Mouse (Mus musculus): Measurements from ENCODE around the gene Timeless. TPM values are rescaled to one million over a fixed set of nuclear protein-coding genes. Genes with fewer than 3 reads are reported as not detected.
A peak's percentile ranks its signal among the peaks of the same experiment; 100 is the strongest.

Timeless gene
- polyA plus RNA-seq, 1 experiment from 2014 or later = 34.0 TPM

DNA sequence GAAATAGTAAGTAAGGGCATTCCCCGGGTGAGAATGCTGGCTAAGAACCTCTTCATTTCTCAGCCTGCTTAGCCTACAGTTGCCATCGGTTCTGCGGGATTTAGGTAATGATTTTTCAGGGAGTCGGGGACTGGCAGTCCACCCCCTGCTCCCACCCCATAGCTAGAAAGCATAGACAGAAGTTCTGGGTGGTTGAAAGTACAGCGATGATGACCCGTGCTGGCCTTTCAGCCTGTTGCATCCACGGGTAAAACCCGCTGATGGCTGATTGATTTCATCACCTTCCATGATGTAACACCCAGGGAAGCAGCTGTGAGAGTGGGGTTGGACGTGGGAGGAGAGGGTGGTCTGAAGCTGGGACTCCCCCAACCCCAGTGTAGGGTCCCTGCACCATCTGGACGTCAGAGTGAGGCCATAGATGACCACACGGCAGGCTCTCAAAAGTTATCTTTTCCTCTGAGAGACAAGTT, 66.9 kb downstream of the Timeless start, which contains the start of gene Il23a:
Il23a (minus strand) TSS at position 51 of the 470 bp plus-strand sequence.
- Histone ChIP-seq H3K9ac (peak within 1 kb of the TSS; percentile 68), H3K27me3 (replicated peaks) (no peaks in the 10 kb centered on the region), H3K27ac (replicated peaks) (peak within 1 kb of the TSS; percentile 86), H3K9me3 (no peaks in the 10 kb centered on the region), H3K4me1 (peaks cover 31% of the 10 kb centered on the region), H3K36me3 (no peaks in the 10 kb centered on the region), H3K4me3 (peak within 1 kb of the TSS; percentile 11; the same call in 1 of the 2 replicates), H3K4me2 (peak within 1 kb of the TSS; percentile 54)
- WGBS = 68% methylated on average over 11 of the region's 11 CpGs
- ATAC-seq (ENCODE audit: extremely low read depth, insufficient number of reproducible peaks, low FRiP score, low TSS enrichment) = no peak

DNA sequence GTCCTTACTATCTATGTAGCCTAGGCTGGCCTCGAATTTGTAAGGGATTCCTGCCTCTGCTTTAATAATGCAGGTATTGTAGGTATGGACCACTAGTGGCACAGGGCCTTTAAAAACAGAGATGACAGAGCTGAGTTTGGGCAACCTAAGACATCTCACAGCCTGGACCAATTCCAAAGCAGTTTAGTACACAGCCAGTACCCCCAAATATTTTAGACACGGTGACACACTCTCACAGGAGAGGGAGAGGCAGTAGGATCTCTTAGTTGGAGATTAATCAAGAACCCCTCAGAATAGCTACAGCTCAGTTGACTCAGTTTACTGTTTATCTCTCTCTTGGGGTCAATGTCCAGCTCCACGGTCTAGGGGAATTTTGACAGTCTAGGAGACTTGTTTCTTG, 70.5 kb downstream of the Timeless start:
- Histone ChIP-seq H3K27ac (replicated peaks) (peak overlapping the region; percentile 97), H3K4me3 (peak overlapping the region; percentile 68), H3K4me2 (peak overlapping the region; percentile 85), H3K36me3 (peaks cover 26% of the 10 kb centered on the region), H3K27me3 (replicated peaks) (no peaks in the 10 kb centered on the region), H3K9ac (peak overlapping the region; percentile 90), H3K9me3 (no peaks in the 10 kb centered on the region), H3K4me1 (peaks cover 30% of the 10 kb centered on the region)
- ATAC-seq (ENCODE audit: extremely low read depth, insufficient number of reproducible peaks, low FRiP score, low TSS enrichment) = no peak
- 29% methylated on average over 3 of the region's 3 CpGs for WGBS

Other genes with a start within 250 kb of the Timeless start
- not detected in 2 replicates for gene Hsd17b6, start 224.5 kb upstream of the Timeless start, polyA plus RNA-seq (2015; fragmentation: Nextera tagmentation; extraction: Ambion mirVana)
- 50.5 and 53.2 TPM in 2 replicates for gene Prim1, start 216.9 kb upstream of the Timeless start, polyA plus RNA-seq (2015; fragmentation: Nextera tagmentation; extraction: Ambion mirVana)
- 540 TPM in 2 replicates for gene Naca, start 196.5 kb upstream of the Timeless start, polyA plus RNA-seq (2015; fragmentation: Nextera tagmentation; extraction: Ambion mirVana)
- 301 and 338 TPM in 2 replicates for gene Ptges3, start 173.1 kb upstream of the Timeless start, polyA plus RNA-seq (2015; fragmentation: Nextera tagmentation; extraction: Ambion mirVana)
- gene Atp5b, start 148.8 kb upstream of the Timeless start, polyA plus RNA-seq (2015; fragmentation: Nextera tagmentation; extraction: Ambion mirVana) = 4,907 and 5,417 TPM in 2 replicates
- gene Baz2a, start 140.5 kb upstream of the Timeless start, polyA plus RNA-seq (2015; fragmentation: Nextera tagmentation; extraction: Ambion mirVana) = 7.4 and 8.0 TPM in 2 replicates
- 35.4 and 37.3 TPM in 2 replicates for gene Rbms2, start 51.8 kb upstream of the Timeless start, polyA plus RNA-seq (2015; fragmentation: Nextera tagmentation; extraction: Ambion mirVana)
- gene Gls2, start 37.6 kb upstream of the Timeless start, polyA plus RNA-seq (2015; fragmentation: Nextera tagmentation; extraction: Ambion mirVana) = 0.53 and 0.96 TPM in 2 replicates
- gene Spryd4, start 20.3 kb upstream of the Timeless start, polyA plus RNA-seq (2015; fragmentation: Nextera tagmentation; extraction: Ambion mirVana) = 40.7 and 40.8 TPM in 2 replicates
- gene Mip, start 6.2 kb upstream of the Timeless start, polyA plus RNA-seq (2015; fragmentation: Nextera tagmentation; extraction: Ambion mirVana) = not detected in 2 replicates
- 0.10 and 0.17 TPM in 2 replicates for gene Apon, start 22.0 kb downstream of the Timeless start, polyA plus RNA-seq (2015; fragmentation: Nextera tagmentation; extraction: Ambion mirVana)
- gene Apof, start 36.6 kb downstream of the Timeless start, polyA plus RNA-seq (2015; fragmentation: Nextera tagmentation; extraction: Ambion mirVana) = 0.27 and 1.7 TPM in 2 replicates
- gene Stat2, start 38.5 kb downstream of the Timeless start, polyA plus RNA-seq (2015; fragmentation: Nextera tagmentation; extraction: Ambion mirVana) = 9.7 and 9.8 TPM in 2 replicates
- 1.8 and 2.6 TPM in 2 replicates for gene Il23a, start 66.7 kb downstream of the Timeless start, polyA plus RNA-seq (2015; fragmentation: Nextera tagmentation; extraction: Ambion mirVana)
- gene Pan2, start 71.3 kb downstream of the Timeless start, polyA plus RNA-seq (2015; fragmentation: Nextera tagmentation; extraction: Ambion mirVana) = 24.9 and 25.7 TPM in 2 replicates
- 193 and 228 TPM in 2 replicates for gene Cnpy2, start 90.4 kb downstream of the Timeless start, polyA plus RNA-seq (2015; fragmentation: Nextera tagmentation; extraction: Ambion mirVana)
- gene Cs, start 105.7 kb downstream of the Timeless start, polyA plus RNA-seq (2015; fragmentation: Nextera tagmentation; extraction: Ambion mirVana) = 396 and 409 TPM in 2 replicates
- gene Coq10a, start 136.9 kb downstream of the Timeless start, polyA plus RNA-seq (2015; fragmentation: Nextera tagmentation; extraction: Ambion mirVana) = 11.8 and 12.6 TPM in 2 replicates
- 8.8 and 9.4 TPM in 2 replicates for gene Ankrd52, start 145.1 kb downstream of the Timeless start, polyA plus RNA-seq (2015; fragmentation: Nextera tagmentation; extraction: Ambion mirVana)
- gene Slc39a5, start 169.2 kb downstream of the Timeless start, polyA plus RNA-seq (2015; fragmentation: Nextera tagmentation; extraction: Ambion mirVana) = 0.12 and 1.5 TPM in 2 replicates
- gene Nabp2, start 179.4 kb downstream of the Timeless start, polyA plus RNA-seq (2015; fragmentation: Nextera tagmentation; extraction: Ambion mirVana) = 58.0 and 63.9 TPM in 2 replicates
- gene Rnf41, start 179.6 kb downstream of the Timeless start, polyA plus RNA-seq (2015; fragmentation: Nextera tagmentation; extraction: Ambion mirVana) = 26.8 and 27.0 TPM in 2 replicates
- gene Smarcc2, start 227.2 kb downstream of the Timeless start, polyA plus RNA-seq (2015; fragmentation: Nextera tagmentation; extraction: Ambion mirVana) = 55.2 and 57.1 TPM in 2 replicates